Mouse (Mus musculus) heart, adult 2 months (tissue): ENCODE data around the gene Agap2. TPM values are rescaled to one million over a fixed set of nuclear protein-coding genes. Genes with fewer than 3 reads are reported as not detected.
A peak's percentile ranks its signal among the peaks of the same experiment; 100 is the strongest.

Source experiments
- DNase-seq, 2 experiments: peaks; one replicate each; pipeline ENCODE4 v3.0.0; 2021
- H3K27ac ChIP-seq: fragments of 200-600 bp; 2 replicates; pipeline ENCODE4 v1.8.1; 2022
- H3K27me3 ChIP-seq: fragments of 200-500 bp; 2 replicates; pipeline ENCODE4 v1.6.1; 2012; ENCODE audit warnings: mild to moderate bottlenecking, low read length, inconsistent platforms, mixed read lengths; ENCODE audit not compliant: control insufficient read depth, insufficient read depth
- H3K36me3 ChIP-seq: fragments of 200-500 bp; 2 replicates; pipeline ENCODE4 v1.6.1; 2012; ENCODE audit warnings: low read length, inconsistent platforms; ENCODE audit not compliant: control insufficient read depth, insufficient read depth
- H3K4me1 ChIP-seq: fragments of 200-500 bp; 2 replicates; pipeline ENCODE4 v1.6.1; 2011; ENCODE audit warnings: low read length; ENCODE audit not compliant: control insufficient read depth, insufficient read depth
- H3K4me3 ChIP-seq: fragments of 200-600 bp; 2 replicates; pipeline ENCODE4 v1.8.1; 2022
- H3K79me2 ChIP-seq: fragments of 200-500 bp; replicated peaks from 2 replicates; pipeline ENCODE4 v1.6.1; 2012; ENCODE audit warnings: mild to moderate bottlenecking, inconsistent platforms, low read length, moderate library complexity, mixed read lengths; ENCODE audit not compliant: control insufficient read depth, insufficient read depth
- H3K9ac ChIP-seq: fragments of 200-500 bp; 2 replicates; pipeline ENCODE4 v1.6.1; 2012; ENCODE audit warnings: low read depth, mild to moderate bottlenecking, control low read depth, inconsistent platforms, low read length, mixed read lengths
- CTCF ChIP-seq: fragments of 200-600 bp; IDR thresholded peaks from 2 replicates; pipeline ENCODE4 v1.8.1; 2022; ENCODE audit warnings: antibody characterized with exemption, mild to moderate bottlenecking, moderate library complexity
- EP300 ChIP-seq: fragments of 200-500 bp; IDR thresholded peaks from 2 replicates; pipeline ENCODE4 v1.6.1; 2011; ENCODE audit warnings: low read depth, low read length, control low read depth; ENCODE audit not compliant: insufficient read depth
- POLR2A ChIP-seq: fragments of 200-500 bp; IDR thresholded peaks from 2 replicates; pipeline ENCODE4 v1.6.1; 2011; ENCODE audit warnings: mild to moderate bottlenecking, low read depth, low read length, control low read depth; ENCODE audit not compliant: insufficient read depth
- WGBS: fragments of 180-500 bp; shearing (Covaris S2); methylation state at CpG from one replicate; pipeline ENCODE4 v1.1.7; 2018; 5-methylcytosine and 5-hydroxymethylcytosine counted together
- intact Hi-C: fragments of 180-260 bp; cut with DNase I; formaldehyde crosslinking; loops from one replicate; pipeline ENCODE4 v1.15.1; 2025
- polyA plus RNA-seq: library from polyadenylated mRNA; depleted of rRNA; stranded (reverse); fragments of >200 nt; gene quantifications from 2 replicates; pipeline ENCODE4 v1.2.3, GENCODE M21; 2012
- total RNA-seq, 2 experiments: library from RNA; stranded (reverse); gene quantifications; 2 replicates each; pipeline ENCODE4 v1.2.3; 2021

Agap2 gene
- total and polyA plus RNA-seq, 3 experiments = 4.8 to 5.5 (median 5.0) TPM

DNA sequence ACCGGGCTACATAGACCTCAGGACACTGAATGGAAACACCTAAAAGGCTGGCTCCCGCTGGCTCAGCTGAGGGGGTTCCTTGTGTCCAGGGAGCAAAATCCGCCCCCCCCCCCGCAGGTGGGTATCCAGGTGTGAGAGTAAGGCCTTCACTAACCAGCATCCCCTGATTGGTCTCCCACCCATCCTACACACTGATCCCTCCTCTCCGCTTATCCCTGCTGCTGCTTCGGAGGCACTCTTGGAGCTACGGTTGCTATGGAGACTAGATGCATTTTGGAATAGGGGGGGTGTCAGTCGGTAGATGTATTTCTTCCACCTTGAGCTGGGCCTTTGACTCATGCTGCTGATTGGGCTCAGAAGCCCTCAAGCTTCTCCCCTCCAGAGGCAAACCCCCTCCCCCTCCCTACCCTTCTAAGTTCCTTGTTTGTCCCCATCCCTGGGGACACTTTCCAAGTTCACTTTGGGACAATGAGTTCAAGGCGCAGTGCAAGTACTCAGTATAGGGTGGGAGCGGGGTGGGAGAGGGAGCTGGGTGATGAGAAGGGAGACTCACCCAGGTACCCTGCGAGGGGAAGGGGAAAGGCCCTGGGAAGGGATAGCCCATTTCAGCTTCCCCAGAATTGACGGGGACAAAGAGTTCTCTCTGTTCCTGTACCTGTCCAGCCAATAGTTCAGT, 3.1 kb downstream of the Agap2 start:
- Histone ChIP-seq H3K27me3 (no peaks in the 10 kb centered on the region; the same call in 1 of the 2 replicates), H3K4me1 (no peaks in the 10 kb centered on the region), H3K9ac (0 out of 2 replicates have a peak overlapping the region, but pooled peaks have one; percentile 21), H3K4me3 (peak overlapping the region; percentile 53), H3K79me2 (no peaks in the 10 kb centered on the region), H3K36me3 (no peaks in the 10 kb centered on the region), H3K27ac (peak overlapping the region; percentile 41; the same call in 1 of the 2 replicates)
- 10% methylated on average over 12 of the region's 12 CpGs for WGBS
- intact Hi-C loops = no loop called here
- DNase-seq = peak in 1 of 2 experiments; percentile 23
- TF ChIP-seq CTCF (no peak), EP300 (no peak), POLR2A (no peak)

DNA sequence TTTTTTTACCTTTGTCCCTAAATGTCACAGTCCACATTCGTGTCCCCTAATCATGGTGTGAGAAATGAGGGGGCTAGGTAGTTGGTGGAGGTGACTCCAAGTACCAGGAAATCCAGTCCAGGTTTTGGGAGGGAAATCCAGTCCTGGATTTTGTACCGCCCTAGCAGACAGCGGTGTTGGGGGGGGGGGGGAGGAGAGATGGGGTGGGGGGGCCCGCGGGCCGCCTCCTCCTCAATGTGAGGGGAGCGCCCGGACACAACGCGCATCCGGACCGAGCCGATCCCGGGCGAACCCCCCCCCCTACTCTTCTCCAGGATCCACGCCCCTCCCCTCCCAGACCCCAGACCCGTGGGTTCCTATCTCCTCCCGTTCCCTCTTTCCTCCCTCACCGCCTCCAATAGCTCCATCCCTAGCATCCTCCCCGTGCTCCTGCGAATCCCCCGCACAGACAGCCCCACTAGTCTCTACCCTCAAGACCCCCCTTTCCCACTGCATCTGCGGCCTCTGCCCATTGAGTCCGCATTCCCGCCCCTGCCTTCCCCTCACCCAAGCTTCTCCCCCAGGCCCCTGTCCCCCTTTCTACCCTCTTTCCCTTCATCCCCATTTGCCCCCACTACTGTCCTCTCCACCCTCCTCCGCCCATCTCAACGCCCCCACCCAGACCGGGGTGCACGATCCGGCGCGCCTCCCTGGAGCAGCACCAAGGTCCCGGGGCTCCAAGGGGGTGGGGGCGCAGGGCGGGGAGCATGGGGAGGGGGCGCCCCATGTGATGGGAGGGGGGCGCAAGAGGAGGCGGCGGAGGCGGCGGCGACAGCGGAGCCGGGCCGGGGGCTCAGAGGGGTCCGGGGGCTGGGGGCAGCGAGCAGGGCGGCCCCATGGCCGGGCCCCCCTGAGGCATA, 3.8 kb downstream of the Agap2 start:
- Histone ChIP-seq H3K79me2 (no peaks in the 10 kb centered on the region), H3K36me3 (no peaks in the 10 kb centered on the region), H3K4me3 (peak overlapping the region; percentile 53), H3K27ac (peak overlapping the region; percentile 41; the same call in 1 of the 2 replicates), H3K9ac (peak overlapping the region; percentile 21), H3K4me1 (no peaks in the 10 kb centered on the region), H3K27me3 (no peaks in the 10 kb centered on the region; the same call in 1 of the 2 replicates)
- TF ChIP-seq POLR2A (no peak), CTCF (no peak), EP300 (no peak)
- DNase-seq = peak; percentile 29 to 66
- under 1% methylated on average over 37 of the region's 49 CpGs for WGBS
- intact Hi-C loops = no loop called here

DNA sequence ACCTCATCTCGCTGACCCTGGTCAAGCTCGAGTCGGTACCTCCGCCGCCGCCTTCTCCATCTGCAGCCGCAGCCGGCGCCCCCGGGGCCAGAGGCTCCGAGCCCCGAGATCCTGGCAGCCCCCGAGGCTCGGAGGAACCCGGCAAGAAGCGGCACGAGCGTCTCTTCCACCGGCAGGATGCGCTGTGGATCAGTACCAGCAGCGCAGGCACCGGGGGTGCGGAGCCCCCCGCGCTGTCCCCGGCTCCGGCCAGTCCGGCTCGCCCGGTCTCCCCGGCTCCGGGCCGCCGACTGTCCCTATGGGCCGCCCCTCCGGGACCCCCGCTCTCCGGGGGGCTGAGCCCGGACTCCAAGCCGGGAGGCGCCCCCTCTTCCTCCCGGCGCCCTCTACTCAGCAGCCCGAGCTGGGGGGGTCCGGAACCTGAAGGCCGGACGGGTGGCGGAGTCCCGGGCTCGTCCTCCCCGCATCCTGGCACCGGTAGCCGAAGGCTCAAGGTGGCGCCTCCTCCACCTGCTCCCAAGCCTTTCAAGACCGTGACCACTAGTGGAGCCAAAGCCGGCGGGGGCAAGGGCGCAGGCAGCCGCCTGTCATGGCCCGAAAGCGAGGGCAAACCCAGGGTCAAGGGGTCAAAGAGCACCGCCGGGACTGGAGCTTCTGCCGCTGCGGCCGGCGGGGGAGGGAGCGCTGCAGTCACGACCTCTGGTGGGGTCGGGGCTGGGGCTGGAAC, 4.7 kb downstream of the Agap2 start:
- 11% methylated on average over 68 of the region's 70 CpGs for WGBS

DNA sequence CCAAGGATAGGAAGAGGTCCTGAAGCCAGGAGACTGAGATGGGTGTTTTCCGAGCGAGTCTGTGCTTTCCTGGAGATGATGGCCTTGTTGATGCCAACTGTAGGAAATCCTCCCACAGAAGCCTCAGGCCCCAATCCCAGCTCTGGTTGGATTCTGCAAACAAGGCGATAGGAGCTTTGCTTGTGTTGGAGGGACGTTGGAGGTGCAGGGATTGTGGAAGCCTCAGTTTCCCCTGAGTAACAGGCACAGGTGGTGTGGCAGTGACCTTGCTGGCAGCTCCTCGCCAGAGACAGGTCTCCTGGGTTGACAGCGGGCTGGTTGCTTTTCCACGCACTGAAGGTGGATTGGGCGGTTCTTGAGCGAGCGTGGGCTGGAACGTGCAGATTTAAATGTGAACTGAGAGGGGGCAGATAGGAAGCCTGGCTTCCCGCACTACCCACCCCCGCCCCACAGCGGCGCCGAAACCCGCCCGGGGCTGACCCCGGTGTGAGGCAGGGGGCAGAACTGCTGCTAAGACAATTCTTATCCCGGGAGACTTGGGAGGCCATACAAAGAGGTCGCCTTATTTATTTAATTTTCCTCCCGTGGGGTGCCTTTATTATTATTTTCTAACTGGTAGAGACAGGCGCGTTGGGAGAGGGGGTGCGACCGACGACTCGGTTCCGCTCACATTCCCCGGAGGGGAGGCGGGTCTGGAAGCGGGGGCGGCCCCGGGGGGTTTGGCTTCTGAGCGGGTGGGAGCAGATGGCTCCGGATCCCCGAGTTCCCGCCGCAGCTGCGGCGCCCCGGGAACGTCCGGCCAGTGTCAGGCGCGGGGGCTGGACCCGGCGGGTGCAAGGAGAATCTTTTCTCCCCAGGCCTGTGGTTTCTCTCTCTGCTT, 6.1 kb downstream of the Agap2 start:
- no peaks in the 10 kb centered on the region for H3K79me2 ChIP-seq
- H3K4me3 ChIP-seq = peak overlapping the region; percentile 53
- DNase-seq = peak; percentile 68 to 72
- no peaks in the 10 kb centered on the region for H3K36me3 ChIP-seq
- TF ChIP-seq POLR2A = no peak
- peak; percentile 29 for TF ChIP-seq CTCF
- no peak for TF ChIP-seq EP300
- no peaks in the 10 kb centered on the region for H3K4me1 ChIP-seq
- WGBS = 8% methylated on average over 48 of the region's 48 CpGs
- intact Hi-C loops = no loop called here
- no peaks in the 10 kb centered on the region; the same call in 1 of the 2 replicates for H3K27me3 ChIP-seq
- peak overlapping the region; percentile 7 for H3K9ac ChIP-seq
- peak overlapping the region; percentile 41 for H3K27ac ChIP-seq

More for the DNA sequence above, 4.7 kb downstream of the Agap2 start:
- H3K27ac ChIP-seq = peak overlapping the region; percentile 41
- peak overlapping the region; percentile 13 for H3K9ac ChIP-seq
- no peaks in the 10 kb centered on the region for H3K79me2 ChIP-seq
- H3K36me3 ChIP-seq = no peaks in the 10 kb centered on the region
- no peaks in the 10 kb centered on the region for H3K4me1 ChIP-seq
- intact Hi-C loops = no loop called here
- H3K4me3 ChIP-seq = peak overlapping the region; percentile 53
- H3K27me3 ChIP-seq = no peaks in the 10 kb centered on the region; the same call in 1 of the 2 replicates
- TF ChIP-seq POLR2A (no peak), CTCF (peak; percentile 61), EP300 (no peak)
- peak; percentile 35 to 58 for DNase-seq
